Mouse (Mus musculus): ENCODE measurements at regions not wholly inside any gene's neighbourhood (a gene's known extent, or its start where the extent isn't known, plus 50 kb on each side); places are given as distances from the start of the nearest gene placed in this dataset.
A peak's percentile ranks its signal among the peaks of the same experiment; 100 is the strongest.

GRCm38 (mm10) chr16:67844481-67844880 lies 223.8 kb upstream of the Cadm2 start:
- Histone ChIP-seq H3K9me3 (ENCODE audit: control insufficient read depth, low read length) (no peaks in the 10 kb centered on the region), H3K27me3 (ENCODE audit: control insufficient read depth, insufficient read depth, low read length) (no peaks in the 10 kb centered on the region)
- 91% methylated on average over 5 of the region's 5 CpGs for WGBS

GRCm38 (mm10) chr16:67797236-67797635 lies 176.5 kb upstream of the Cadm2 start:
- Histone ChIP-seq H3K27ac (ENCODE audit: low read depth, low read length) (no peak overlapping the region), H3K27me3 (ENCODE audit: control insufficient read depth, insufficient read depth, low read length) (no peaks in the 10 kb centered on the region), H3K9ac (ENCODE audit: low read depth, low read length) (no peak overlapping the region), H3K36me3 (ENCODE audit: control insufficient read depth, insufficient read depth, low read length) (no peaks in the 10 kb centered on the region), H3K4me2 (replicated peaks; ENCODE audit: low read depth, low read length) (no peak overlapping the region), H3K4me3 (ENCODE audit: low read depth, low read length) (no peak overlapping the region), H3K9me3 (ENCODE audit: control insufficient read depth, low read length) (no peaks in the 10 kb centered on the region), H3K4me1 (replicated peaks; ENCODE audit: control insufficient read depth, insufficient read depth, low read length) (no peaks in the 10 kb centered on the region)
- ATAC-seq (ENCODE audit: low FRiP score), result no peak
- no peak for DNase-seq (ENCODE audit: low spot score)

More at GRCm38 (mm10) chr16:67844481-67844880, 223.8 kb upstream of the Cadm2 start:
- DNase-seq (ENCODE audit: low spot score) (no peak), ATAC-seq (ENCODE audit: low FRiP score) (no peak)
- Histone ChIP-seq H3K36me3 (ENCODE audit: control insufficient read depth, insufficient read depth, low read length) (no peaks in the 10 kb centered on the region), H3K9ac (ENCODE audit: low read depth, low read length) (no peak overlapping the region), H3K4me2 (replicated peaks; ENCODE audit: low read depth, low read length) (no peak overlapping the region), H3K4me3 (ENCODE audit: low read depth, low read length) (no peak overlapping the region), H3K4me1 (replicated peaks; ENCODE audit: control insufficient read depth, insufficient read depth, low read length) (no peaks in the 10 kb centered on the region), H3K27ac (ENCODE audit: low read depth, low read length) (no peak overlapping the region)

DNA sequence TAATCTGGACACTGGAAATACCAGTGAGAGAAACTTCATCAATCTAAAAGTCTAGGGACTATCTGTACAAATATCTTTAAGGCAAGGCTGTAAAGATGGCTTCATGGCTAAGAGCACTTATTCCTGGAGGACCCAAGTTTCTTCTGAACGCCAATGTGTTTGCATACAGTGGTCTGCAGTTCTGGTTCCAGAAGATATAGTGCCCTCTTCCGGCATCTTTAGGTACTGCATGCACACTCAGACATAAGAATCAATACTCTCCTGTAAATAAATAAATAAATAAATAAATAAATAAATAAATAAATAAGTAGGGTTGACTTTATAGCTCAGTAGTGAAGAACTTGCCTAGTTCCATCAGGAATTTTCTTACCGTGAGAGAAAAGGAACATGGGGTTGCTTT lies 155.4 kb upstream of the Cadm2 start:
- Histone ChIP-seq H3K4me1 (replicated peaks; ENCODE audit: control insufficient read depth, insufficient read depth, low read length) (no peaks in the 10 kb centered on the region), H3K27ac (ENCODE audit: low read depth, low read length) (no peak overlapping the region), H3K9me3 (ENCODE audit: control insufficient read depth, low read length) (no peaks in the 10 kb centered on the region), H3K9ac (ENCODE audit: low read depth, low read length) (no peak overlapping the region), H3K4me2 (replicated peaks; ENCODE audit: low read depth, low read length) (no peak overlapping the region), H3K36me3 (ENCODE audit: control insufficient read depth, insufficient read depth, low read length) (no peaks in the 10 kb centered on the region), H3K4me3 (ENCODE audit: low read depth, low read length) (no peak overlapping the region), H3K27me3 (ENCODE audit: control insufficient read depth, insufficient read depth, low read length) (no peaks in the 10 kb centered on the region)
- no peak for ATAC-seq (ENCODE audit: low FRiP score)
- peak; percentile 49 for DNase-seq (ENCODE audit: low spot score)
- 47% methylated on average over 3 of the region's 3 CpGs for WGBS

- H3K27me3 ChIP-seq (ENCODE audit: control insufficient read depth, insufficient read depth, low read length), result no peaks in the 10 kb centered on the region
- no peak overlapping the region for H3K4me3 ChIP-seq (ENCODE audit: low read depth, low read length)
- H3K9me3 ChIP-seq (ENCODE audit: control insufficient read depth, low read length), result no peaks in the 10 kb centered on the region
- no peaks in the 10 kb centered on the region for H3K36me3 ChIP-seq (ENCODE audit: control insufficient read depth, insufficient read depth, low read length)
- H3K9ac ChIP-seq (ENCODE audit: low read depth, low read length), result no peak overlapping the region
- H3K4me2 ChIP-seq (replicated peaks; ENCODE audit: low read depth, low read length), result no peak overlapping the region
- 52% methylated on average over 5 of the region's 5 CpGs for WGBS
- DNase-seq (ENCODE audit: low spot score) (no peak), ATAC-seq (ENCODE audit: low FRiP score) (no peak)
- no peaks in the 10 kb centered on the region for H3K4me1 ChIP-seq (replicated peaks; ENCODE audit: control insufficient read depth, insufficient read depth, low read length)
- no peak overlapping the region for H3K27ac ChIP-seq (ENCODE audit: low read depth, low read length)
Observed at GRCm38 (mm10) chr16:67769114-67769513, 148.4 kb upstream of the Cadm2 start.

- H3K27ac ChIP-seq (ENCODE audit: low read depth, low read length), result no peak overlapping the region
- H3K36me3 ChIP-seq (ENCODE audit: control insufficient read depth, insufficient read depth, low read length), result no peaks in the 10 kb centered on the region
- no peak overlapping the region for H3K4me2 ChIP-seq (replicated peaks; ENCODE audit: low read depth, low read length)
- no peaks in the 10 kb centered on the region for H3K9me3 ChIP-seq (ENCODE audit: control insufficient read depth, low read length)
- ATAC-seq (ENCODE audit: low FRiP score), result no peak
- no peak for DNase-seq (ENCODE audit: low spot score)
- 86% methylated on average over 2 of the region's 2 CpGs for WGBS
- H3K27me3 ChIP-seq (ENCODE audit: control insufficient read depth, insufficient read depth, low read length), result no peaks in the 10 kb centered on the region
- no peaks in the 10 kb centered on the region for H3K4me1 ChIP-seq (replicated peaks; ENCODE audit: control insufficient read depth, insufficient read depth, low read length)
- H3K9ac ChIP-seq (ENCODE audit: low read depth, low read length), result no peak overlapping the region
- no peak overlapping the region for H3K4me3 ChIP-seq (ENCODE audit: low read depth, low read length)
Observed at GRCm38 (mm10) chr16:67735398-67735797, 114.7 kb upstream of the Cadm2 start.

DNA sequence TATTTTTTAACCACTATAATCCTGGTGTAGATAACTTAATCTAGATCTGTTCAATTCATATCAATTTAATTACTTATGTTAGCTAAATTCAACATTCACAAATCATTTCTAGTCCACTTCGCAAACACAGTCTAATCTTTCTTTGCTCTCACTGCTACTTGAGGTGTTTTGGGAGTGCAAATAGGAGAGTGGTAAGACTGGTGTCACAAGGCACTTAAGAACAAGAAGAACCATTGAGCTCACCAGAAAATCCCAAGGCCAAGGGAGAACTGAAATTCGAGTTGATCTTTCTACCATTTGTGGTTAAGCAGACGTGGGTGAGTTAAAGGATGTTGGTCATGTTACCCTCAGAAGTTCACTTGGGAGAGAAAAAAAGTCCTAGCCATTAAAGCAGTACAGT lies 77.9 kb upstream of the Cadm2 start:
- H3K4me3 ChIP-seq (ENCODE audit: low read depth, low read length), result no peak overlapping the region
- H3K4me1 ChIP-seq (replicated peaks; ENCODE audit: control insufficient read depth, insufficient read depth, low read length), result no peaks in the 10 kb centered on the region
- no peak overlapping the region for H3K9ac ChIP-seq (ENCODE audit: low read depth, low read length)
- H3K9me3 ChIP-seq (ENCODE audit: control insufficient read depth, low read length), result no peaks in the 10 kb centered on the region
- 73% methylated on average over 3 of the region's 3 CpGs for WGBS
- H3K4me2 ChIP-seq (replicated peaks; ENCODE audit: low read depth, low read length), result no peak overlapping the region
- DNase-seq (ENCODE audit: low spot score) (no peak), ATAC-seq (ENCODE audit: low FRiP score) (no peak)
- no peaks in the 10 kb centered on the region for H3K27me3 ChIP-seq (ENCODE audit: control insufficient read depth, insufficient read depth, low read length)
- H3K36me3 ChIP-seq (ENCODE audit: control insufficient read depth, insufficient read depth, low read length), result no peaks in the 10 kb centered on the region
- H3K27ac ChIP-seq (ENCODE audit: low read depth, low read length), result no peak overlapping the region

Data from hindbrain, embryonic 11.5 days (tissue).